Mouse (Mus musculus) embryonic fibroblast, embryonic 13.5 days (primary cell): Measurements from ENCODE around the gene Ints13.

Experiments
- CTCF ChIP-seq: IDR thresholded peaks from 2 replicates; pipeline ENCODE4 v1.5.1; 2011; ENCODE audit warnings: mild to moderate bottlenecking, control low read depth, low read length, moderate library complexity, borderline replicate concordance; ENCODE audit not compliant: insufficient read depth
- POLR2A ChIP-seq: IDR thresholded peaks from 2 replicates; pipeline ENCODE4 v1.6.1; 2011; ENCODE audit warnings: low read depth, mild to moderate bottlenecking, control low read depth, low read length, moderate library complexity

GRCm38 (mm10) chr6:146530363-146530762 is 47.3 kb downstream of the Ints13 start:
- TF ChIP-seq POLR2A, result no peak
- no peak for TF ChIP-seq CTCF
